In genomic region chr3:58233296-58233695, GRCm38 (mm10) we compare ENCODE assay signal across 35 mouse cellular contexts.
"Had no signal": no experiment of that assay in that cellular context is flagged by ENCODE, and none has a peak within 500 bp of the region (broad histone marks: within the 10 kb centered on the region; RNA-seq: fewer than 3 reads in every experiment).

No protein-coding gene starts in this region.

- H3K36me3 ChIP-seq: heart, embryonic 10.5 days; heart, embryonic 12.5 days; heart, embryonic 13.5 days; heart, embryonic 15.5 days; hindbrain, embryonic 10.5 days; hindbrain, embryonic 12.5 days; hindbrain, embryonic 13.5 days; hindbrain, embryonic 15.5 days; intestine, embryonic 15.5 days; kidney, embryonic 15.5 days had no signal

- H3K4me1 ChIP-seq: hindbrain, embryonic 10.5 days; hindbrain, embryonic 12.5 days; hindbrain, embryonic 13.5 days; hindbrain, embryonic 15.5 days; intestine, embryonic 15.5 days had no signal

- H3K4me3 ChIP-seq: heart, embryonic 10.5 days; heart, embryonic 12.5 days; heart, embryonic 13.5 days; heart, embryonic 15.5 days; hindbrain, embryonic 10.5 days; hindbrain, embryonic 12.5 days; hindbrain, embryonic 13.5 days; hindbrain, embryonic 15.5 days; intestine, embryonic 15.5 days; kidney, embryonic 15.5 days; layer of hippocampus, adult 2 months; left cerebral cortex, adult 2 months had no signal

- H3K4me2 ChIP-seq: heart, embryonic 11.5 days; heart, embryonic 12.5 days; heart, embryonic 13.5 days; heart, embryonic 15.5 days; hindbrain, embryonic 12.5 days; hindbrain, embryonic 13.5 days; hindbrain, embryonic 14.5 days; hindbrain, embryonic 15.5 days; intestine, embryonic 15.5 days; kidney, embryonic 15.5 days had no signal

- ATAC-seq: hindbrain, embryonic 16.5 days; inflammation-experienced regulatory T-cells, adult 6 months; intestine, embryonic 15.5 days; intestine, embryonic 16.5 days; intestine, postnatal 0 days had no signal

- H3K27me3 ChIP-seq: heart, embryonic 12.5 days; heart, embryonic 13.5 days; heart, embryonic 15.5 days; hindbrain, embryonic 12.5 days; hindbrain, embryonic 13.5 days; hindbrain, embryonic 15.5 days; intestine, embryonic 15.5 days; kidney, embryonic 15.5 days had no signal

- H3K9me3 ChIP-seq: heart, embryonic 10.5 days; heart, embryonic 12.5 days; heart, embryonic 13.5 days; heart, embryonic 15.5 days; hindbrain, embryonic 10.5 days; hindbrain, embryonic 12.5 days; hindbrain, embryonic 13.5 days; hindbrain, embryonic 15.5 days; intestine, embryonic 15.5 days; kidney, embryonic 15.5 days had no signal

- H3K9ac ChIP-seq: heart, embryonic 12.5 days; heart, embryonic 13.5 days; heart, embryonic 15.5 days; hindbrain, embryonic 12.5 days; hindbrain, embryonic 13.5 days; hindbrain, embryonic 14.5 days; hindbrain, embryonic 15.5 days; intestine, embryonic 15.5 days; kidney, embryonic 15.5 days had no signal

- DNase-seq: heart, postnatal 10 days; heart, postnatal 14 days; heart, postnatal 36 days; heart, postnatal 4 days; kidney, adult 11 months; kidney, adult 18-20 months; kidney, adult 2 months; kidney, adult 8-10 months; kidney, adult 9 months; kidney, postnatal 10 days; kidney, postnatal 14 days; kidney, postnatal 25 days; kidney, postnatal 36 days; kidney, postnatal 4 days; layer of hippocampus, adult 9-11 months; layer of hippocampus, postnatal 36 days had no signal

- H3K27ac ChIP-seq: heart, embryonic 10.5 days; heart, embryonic 13.5 days; heart, embryonic 15.5 days; hindbrain, embryonic 10.5 days; hindbrain, embryonic 12.5 days; hindbrain, embryonic 13.5 days; hindbrain, embryonic 14.5 days; hindbrain, embryonic 15.5 days; intestine, embryonic 15.5 days; kidney, embryonic 15.5 days; kidney, postnatal 0 days; layer of hippocampus, adult 2 months; left cerebral cortex, adult 2 months had no signal
